In the genomic region with DNA sequence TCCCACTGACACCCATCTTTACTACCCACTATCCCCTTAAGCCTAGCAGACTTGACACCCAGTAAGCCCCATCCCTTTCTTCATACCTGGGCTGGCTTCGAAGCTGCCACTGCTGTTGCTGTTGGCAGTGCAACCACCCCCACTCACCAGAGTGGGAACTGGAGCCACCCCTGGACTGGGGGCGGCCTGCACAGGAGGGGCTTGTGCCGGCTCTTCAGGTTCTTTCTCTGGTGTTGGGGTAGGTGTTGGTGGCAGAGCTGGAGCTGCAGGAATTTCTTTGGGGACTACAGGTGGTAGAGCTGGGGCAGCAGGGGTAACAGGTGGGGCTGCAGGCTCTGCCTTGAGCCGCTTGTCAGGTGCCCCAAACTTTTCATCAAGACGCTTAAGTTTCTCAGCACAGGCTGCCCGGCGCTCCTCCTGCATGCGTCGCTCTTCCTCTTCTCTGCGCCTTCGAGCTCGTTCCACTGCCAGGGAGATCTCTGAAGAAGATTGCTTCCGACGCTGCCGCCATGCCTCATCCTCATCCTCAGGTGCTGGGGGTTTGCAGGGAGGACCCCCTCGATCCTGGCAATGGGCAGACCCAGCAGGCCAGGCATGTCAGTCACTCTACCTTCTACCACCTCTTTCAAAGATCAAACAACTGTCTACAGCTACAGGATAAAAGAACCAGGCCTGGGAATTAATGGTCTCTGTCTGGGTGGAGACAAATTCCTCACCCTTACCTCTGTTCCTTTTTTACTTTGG, we compare ENCODE assay signal across 18 mouse cellular contexts. TPM values are rescaled to one million over a fixed set of nuclear protein-coding genes. Genes with fewer than 3 reads are reported as not detected.
DNase-seq lines count a peak whose midpoint lies in the region; ATAC-seq and TF ChIP-seq lines count a peak whose summit lies in the region.
"Had no signal": no experiment of that assay in that cellular context is flagged by ENCODE, and none has a peak within 500 bp of the region (broad histone marks: within the 10 kb centered on the region; RNA-seq: fewer than 3 reads in every experiment).

No protein-coding gene starts in this region.

- 0 out of 2 replicates have a peak overlapping the region, but pooled peaks have one; percentile 1 for H3K4me3 ChIP-seq in hindbrain, embryonic 10.5 days
- no peak overlapping the region for H3K4me3 ChIP-seq in hindbrain, embryonic 11.5 days (ENCODE audit: low read depth, low read length)
- H3K4me3 ChIP-seq in embryonic facial prominence, embryonic 10.5 days, result peak overlapping the region; percentile 31; the same call in 1 of the 2 replicates
- H3K4me3 ChIP-seq in myocyte, result no peak overlapping the region
- H3K4me3 ChIP-seq: embryonic facial prominence, embryonic 12.5 days; forebrain, embryonic 13.5 days; forebrain, embryonic 15.5 days had no signal

- no peaks in the 10 kb centered on the region for H3K9me3 ChIP-seq in hindbrain, embryonic 10.5 days
- no peaks in the 10 kb centered on the region for H3K9me3 ChIP-seq in hindbrain, embryonic 11.5 days (ENCODE audit: control insufficient read depth, low read length)
- no peaks in the 10 kb centered on the region for H3K9me3 ChIP-seq in embryonic facial prominence, embryonic 10.5 days
- H3K9me3 ChIP-seq: embryonic facial prominence, embryonic 12.5 days; forebrain, embryonic 13.5 days; forebrain, embryonic 15.5 days had no signal

- no peak overlapping the region for H3ac ChIP-seq in myocyte (ENCODE audit: control insufficient read depth, insufficient read length)

- TF ChIP-seq POLR2A in myocyte (IDR thresholded peaks at IDR 0.05; ENCODE audit: insufficient read length, low read depth), result peak; percentile 14

- DNase-seq in cerebellum, adult 9-11 months, result peak; percentile 18
- DNase-seq in cerebellum, postnatal 14 days, result no peak
- DNase-seq in hindbrain, embryonic 10.5 days (ENCODE audit: low spot score), result no peak
- no peak for DNase-seq in hindbrain, embryonic 11.5 days (ENCODE audit: low spot score)
- no peak for DNase-seq in embryonic facial prominence, embryonic 10.5 days (ENCODE audit: low spot score)
- DNase-seq in lung, postnatal 10 days, result no peak
- DNase-seq: adrenal gland, adult 2 months; adrenal gland, postnatal 10 days; adrenal gland, postnatal 25 days; cerebellum, adult 11 months; embryo, embryonic 11 days; forebrain, postnatal 0 days had no signal

- no peak for ATAC-seq in hindbrain, embryonic 11.5 days (ENCODE audit: low FRiP score)
- ATAC-seq: forebrain, embryonic 13.5 days; forebrain, embryonic 15.5 days; forebrain, postnatal 0 days had no signal

- peaks cover 59% of the 10 kb centered on the region for H3K79me2 ChIP-seq in myocyte (ENCODE audit: control insufficient read depth, insufficient read depth)

- no peak overlapping the region for H3K27ac ChIP-seq in hindbrain, embryonic 10.5 days
- no peak overlapping the region for H3K27ac ChIP-seq in hindbrain, embryonic 11.5 days (ENCODE audit: low read depth, low read length)
- no peak overlapping the region for H3K27ac ChIP-seq in embryonic facial prominence, embryonic 10.5 days (replicated peaks)
- H3K27ac ChIP-seq: embryonic facial prominence, embryonic 12.5 days; forebrain, embryonic 13.5 days; forebrain, embryonic 15.5 days had no signal

- 94% methylated on average over 16 of the region's 16 CpGs for WGBS in hindbrain, embryonic 10.5 days
- WGBS in hindbrain, embryonic 11.5 days, result 93% methylated on average over 16 of the region's 16 CpGs
- WGBS in embryonic facial prominence, embryonic 10.5 days, result 93% methylated on average over 16 of the region's 16 CpGs

- peaks cover 89% of the 10 kb centered on the region for H3K36me3 ChIP-seq in hindbrain, embryonic 10.5 days
- peaks cover 67% of the 10 kb centered on the region for H3K36me3 ChIP-seq in hindbrain, embryonic 11.5 days (ENCODE audit: control insufficient read depth, insufficient read depth, low read length)
- H3K36me3 ChIP-seq in embryonic facial prominence, embryonic 10.5 days (replicated peaks), result peaks cover 90% of the 10 kb centered on the region
- peaks cover 46% of the 10 kb centered on the region for H3K36me3 ChIP-seq in myocyte (ENCODE audit: control insufficient read depth, insufficient read depth)

- H3K4me2 ChIP-seq in hindbrain, embryonic 11.5 days (replicated peaks; ENCODE audit: low read depth, low read length), result no peak overlapping the region
- no peak overlapping the region for H3K4me2 ChIP-seq in myocyte (ENCODE audit: low read depth)
- H3K4me2 ChIP-seq: embryonic facial prominence, embryonic 12.5 days; forebrain, embryonic 13.5 days; forebrain, embryonic 15.5 days had no signal

- H3K4me1 ChIP-seq in hindbrain, embryonic 10.5 days (replicated peaks), result peaks cover 21% of the 10 kb centered on the region
- H3K4me1 ChIP-seq in hindbrain, embryonic 11.5 days (replicated peaks; ENCODE audit: control insufficient read depth, insufficient read depth, low read length), result peaks cover 5% of the 10 kb centered on the region; the same call in 1 of the 2 replicates
- peaks cover 34% of the 10 kb centered on the region for H3K4me1 ChIP-seq in embryonic facial prominence, embryonic 10.5 days

- no peaks in the 10 kb centered on the region for H3K27me3 ChIP-seq in hindbrain, embryonic 10.5 days (ENCODE audit: insufficient read depth, poor library complexity, severe bottlenecking)
- no peaks in the 10 kb centered on the region for H3K27me3 ChIP-seq in hindbrain, embryonic 11.5 days (ENCODE audit: control insufficient read depth, insufficient read depth, low read length)
- H3K27me3 ChIP-seq in embryonic facial prominence, embryonic 10.5 days (replicated peaks; ENCODE audit: low read depth, poor library complexity, severe bottlenecking), result no peaks in the 10 kb centered on the region
- H3K27me3 ChIP-seq in myocyte (ENCODE audit: control insufficient read depth, insufficient read depth, insufficient read length), result no peaks in the 10 kb centered on the region
- H3K27me3 ChIP-seq: embryonic facial prominence, embryonic 12.5 days; forebrain, embryonic 13.5 days; forebrain, embryonic 15.5 days had no signal

- H3K9ac ChIP-seq in hindbrain, embryonic 11.5 days (ENCODE audit: low read depth, low read length), result no peak overlapping the region
- H3K9ac ChIP-seq: embryonic facial prominence, embryonic 12.5 days; forebrain, embryonic 13.5 days; forebrain, embryonic 15.5 days; forebrain, postnatal 0 days had no signal

TF ChIP-seq in myocyte, 11 proteins besides CTCF, POLR2A, EP300 and RAD21:
- no peak for TF ChIP-seq MYOG (IDR thresholded peaks at IDR 0.05; ENCODE audit: control insufficient read depth in 1 of 3, insufficient read depth in 1 of 3, insufficient read length in 2 of 3, low read depth in 2 of 3)
- TF ChIP-seq REST (IDR thresholded peaks at IDR 0.05; ENCODE audit: insufficient read depth, insufficient read length), result no peak
- TF ChIP-seq POLR2AphosphoS2 (IDR thresholded peaks at IDR 0.05; ENCODE audit: insufficient read length, low read depth), result peak; percentile 40

RNA-seq across cellular contexts. Expression of gene Prrc2a, which starts 5.7 kb away (rescaled TPM):
- 193 and 221 TPM in 2 replicates for polyA plus RNA-seq in hindbrain, embryonic 10.5 days (2016; fragmentation: Nextera tagmentation; extraction: Ambion mirVana)
- 167 and 205 TPM in 2 replicates for polyA plus RNA-seq in hindbrain, embryonic 11.5 days (2014; fragmentation: Nextera tagmentation; extraction: Ambion mirVana)
- 203 and 205 TPM in 2 replicates for polyA plus RNA-seq in embryonic facial prominence, embryonic 10.5 days (2016; fragmentation: Nextera tagmentation; extraction: Ambion mirVana)
- 153 TPM for polyA plus RNA-seq in myocyte (2012; fragmentation: generic; extraction: Trizol)

RNA-seq across cellular contexts. Expression of gene Aif1, which starts 16.8 kb away (rescaled TPM):
- polyA plus RNA-seq in hindbrain, embryonic 10.5 days (2016; fragmentation: Nextera tagmentation; extraction: Ambion mirVana), result 4.2 and 6.5 TPM in 2 replicates
- 6.1 and 8.4 TPM in 2 replicates for polyA plus RNA-seq in hindbrain, embryonic 11.5 days (2014; fragmentation: Nextera tagmentation; extraction: Ambion mirVana)
- 2.9 and 3.9 TPM in 2 replicates for polyA plus RNA-seq in embryonic facial prominence, embryonic 10.5 days (2016; fragmentation: Nextera tagmentation; extraction: Ambion mirVana)
- not detected for polyA plus RNA-seq in myocyte (2012; fragmentation: generic; extraction: Trizol)
- polyA plus RNA-seq: C2C12 had no signal

RNA-seq across cellular contexts. Expression of gene Bag6, which starts 24.0 kb away (rescaled TPM):
- polyA plus RNA-seq in hindbrain, embryonic 10.5 days (2016; fragmentation: Nextera tagmentation; extraction: Ambion mirVana), result 70.3 and 77.6 TPM in 2 replicates
- polyA plus RNA-seq in hindbrain, embryonic 11.5 days (2014; fragmentation: Nextera tagmentation; extraction: Ambion mirVana), result 105 and 117 TPM in 2 replicates
- 73.8 and 77.8 TPM in 2 replicates for polyA plus RNA-seq in embryonic facial prominence, embryonic 10.5 days (2016; fragmentation: Nextera tagmentation; extraction: Ambion mirVana)
- polyA plus RNA-seq in myocyte (2012; fragmentation: generic; extraction: Trizol), result 271 TPM

RNA-seq across cellular contexts. Expression of gene Apom, which starts 27.2 kb away (rescaled TPM):
- 0.16 and 0.49 TPM in 2 replicates for polyA plus RNA-seq in hindbrain, embryonic 10.5 days (2016; fragmentation: Nextera tagmentation; extraction: Ambion mirVana)
- polyA plus RNA-seq in hindbrain, embryonic 11.5 days (2014; fragmentation: Nextera tagmentation; extraction: Ambion mirVana), result 0.34 and 0.49 TPM in 2 replicates
- 0.40 and 0.69 TPM in 2 replicates for polyA plus RNA-seq in embryonic facial prominence, embryonic 10.5 days (2016; fragmentation: Nextera tagmentation; extraction: Ambion mirVana)
- polyA plus RNA-seq in myocyte (2012; fragmentation: generic; extraction: Trizol), result 0.18 TPM
- polyA plus RNA-seq: embryonic facial prominence, embryonic 14.5 days; forebrain, postnatal 0 days had no signal

RNA-seq across cellular contexts. Expression of gene Lst1, which starts 29.2 kb away (rescaled TPM):
- 4.8 and 11.9 TPM in 2 replicates for polyA plus RNA-seq in hindbrain, embryonic 10.5 days (2016; fragmentation: Nextera tagmentation; extraction: Ambion mirVana)
- polyA plus RNA-seq in hindbrain, embryonic 11.5 days (2014; fragmentation: Nextera tagmentation; extraction: Ambion mirVana), result 5.6 and 9.8 TPM in 2 replicates
- 2.6 and 6.9 TPM in 2 replicates for polyA plus RNA-seq in embryonic facial prominence, embryonic 10.5 days (2016; fragmentation: Nextera tagmentation; extraction: Ambion mirVana)
- polyA plus RNA-seq in myocyte (2012; fragmentation: generic; extraction: Trizol), result 4.3 TPM

Comparison
In these comparisons a context has a peak if more than half of its experiments do, and no peak if none do; other contexts are left out.
1. H3K4me3 ChIP-seq: peak in hindbrain, embryonic 10.5 days (single experiment) and embryonic facial prominence, embryonic 10.5 days (single experiment); none in hindbrain, embryonic 11.5 days (single experiment) and myocyte (single experiment).